Mouse (Mus musculus): ENCODE results near the gene Slc39a11. TPM values are rescaled to one million over a fixed set of nuclear protein-coding genes. Genes with fewer than 3 reads are reported as not detected.

The Slc39a11 gene
- total and polyA plus RNA-seq, 2 experiments from 2014 or later: 40.4 to 62.5 TPM

- WGBS: 39% methylated on average over 8 of the region's 8 CpGs
- no peak overlapping the region for H3K27ac ChIP-seq (ENCODE audit: low read depth, low read length)
- H3K4me1 ChIP-seq (ENCODE audit: insufficient read depth, low read length): no peaks in the 10 kb centered on the region
Observed at GRCm38 (mm10) chr11:113294518-113294917, 355.4 kb downstream of the Slc39a11 start.

GRCm38 (mm10) chr11:113292906-113293614, 356.8 kb downstream of the Slc39a11 start:
- no peak overlapping the region for H3K9ac ChIP-seq (replicated peaks; ENCODE audit: low read length, poor library complexity, severe bottlenecking)
- H3K36me3 ChIP-seq (ENCODE audit: insufficient read depth, low read length): no peaks in the 10 kb centered on the region
- no peak overlapping the region for H3K27ac ChIP-seq (ENCODE audit: low read depth, low read length)
- H3K9me3 ChIP-seq (ENCODE audit: low read length): no peaks in the 10 kb centered on the region
- H3K4me3 ChIP-seq (ENCODE audit: low read depth, low read length): no peak overlapping the region
- no peak for TF ChIP-seq CTCF (IDR thresholded peaks at IDR 0.05)
- H3K27me3 ChIP-seq (ENCODE audit: insufficient read depth, low read length): no peaks in the 10 kb centered on the region; the same call in 1 of the 2 replicates
- H3K4me1 ChIP-seq (ENCODE audit: insufficient read depth, low read length): no peaks in the 10 kb centered on the region
- ATAC-seq (ENCODE audit: low FRiP score) (no peak), DNase-seq (ENCODE audit: low spot score) (no peak)
- H3K4me2 ChIP-seq (ENCODE audit: low read depth, low read length, poor library complexity, severe bottlenecking): no peak overlapping the region
- WGBS: 79% methylated on average over 13 of the region's 13 CpGs

More at GRCm38 (mm10) chr11:113294518-113294917, 355.4 kb downstream of the Slc39a11 start:
- Histone ChIP-seq H3K9me3 (ENCODE audit: low read length) (no peaks in the 10 kb centered on the region), H3K4me2 (ENCODE audit: low read depth, low read length, poor library complexity, severe bottlenecking) (no peak overlapping the region), H3K36me3 (ENCODE audit: insufficient read depth, low read length) (no peaks in the 10 kb centered on the region), H3K9ac (replicated peaks; ENCODE audit: low read length, poor library complexity, severe bottlenecking) (no peak overlapping the region), H3K27me3 (ENCODE audit: insufficient read depth, low read length) (no peaks in the 10 kb centered on the region; the same call in 1 of the 2 replicates), H3K4me3 (ENCODE audit: low read depth, low read length) (no peak overlapping the region)
- peak; percentile 80 for DNase-seq (ENCODE audit: low spot score)
- ATAC-seq (ENCODE audit: low FRiP score): peak; percentile 79
- no peak for TF ChIP-seq CTCF (IDR thresholded peaks at IDR 0.05)

GRCm38 (mm10) chr11:113291781-113292714, 357.8 kb downstream of the Slc39a11 start:
- Histone ChIP-seq H3K4me1 (ENCODE audit: insufficient read depth, low read length) (no peaks in the 10 kb centered on the region), H3K36me3 (ENCODE audit: insufficient read depth, low read length) (no peaks in the 10 kb centered on the region), H3K4me3 (ENCODE audit: low read depth, low read length) (no peak overlapping the region), H3K9me3 (ENCODE audit: low read length) (no peaks in the 10 kb centered on the region), H3K27me3 (ENCODE audit: insufficient read depth, low read length) (no peaks in the 10 kb centered on the region; the same call in 1 of the 2 replicates), H3K4me2 (ENCODE audit: low read depth, low read length, poor library complexity, severe bottlenecking) (no peak overlapping the region), H3K9ac (replicated peaks; ENCODE audit: low read length, poor library complexity, severe bottlenecking) (no peak overlapping the region), H3K27ac (ENCODE audit: low read depth, low read length) (no peak overlapping the region)
- no peak for ATAC-seq (ENCODE audit: low FRiP score)
- DNase-seq (ENCODE audit: low spot score): peak; percentile 61
- 56% methylated on average over 17 of the region's 17 CpGs for WGBS
- TF ChIP-seq CTCF (IDR thresholded peaks at IDR 0.05): no peak

GRCm38 (mm10) chr11:113290911-113291310, 359.0 kb downstream of the Slc39a11 start:
- ATAC-seq (ENCODE audit: low FRiP score): no peak
- Histone ChIP-seq H3K4me2 (ENCODE audit: low read depth, low read length, poor library complexity, severe bottlenecking) (no peak overlapping the region), H3K9ac (replicated peaks; ENCODE audit: low read length, poor library complexity, severe bottlenecking) (no peak overlapping the region), H3K27me3 (ENCODE audit: insufficient read depth, low read length) (no peaks in the 10 kb centered on the region; the same call in 1 of the 2 replicates), H3K9me3 (ENCODE audit: low read length) (no peaks in the 10 kb centered on the region), H3K36me3 (ENCODE audit: insufficient read depth, low read length) (no peaks in the 10 kb centered on the region), H3K27ac (ENCODE audit: low read depth, low read length) (no peak overlapping the region), H3K4me3 (ENCODE audit: low read depth, low read length) (no peak overlapping the region), H3K4me1 (ENCODE audit: insufficient read depth, low read length) (no peaks in the 10 kb centered on the region)
- no peak for DNase-seq (ENCODE audit: low spot score)
- WGBS: 85% methylated on average over 14 of the region's 14 CpGs
- no peak for TF ChIP-seq CTCF (IDR thresholded peaks at IDR 0.05)

GRCm38 (mm10) chr11:113284951-113285741, 364.7 kb downstream of the Slc39a11 start:
- Histone ChIP-seq H3K36me3 (ENCODE audit: insufficient read depth, low read length) (no peaks in the 10 kb centered on the region), H3K4me2 (ENCODE audit: low read depth, low read length, poor library complexity, severe bottlenecking) (peak overlapping the region; percentile 15; the same call in 1 of the 2 replicates), H3K9ac (replicated peaks; ENCODE audit: low read length, poor library complexity, severe bottlenecking) (no peak overlapping the region), H3K9me3 (ENCODE audit: low read length) (no peaks in the 10 kb centered on the region), H3K27me3 (ENCODE audit: insufficient read depth, low read length) (0 out of 2 replicates have a peak, but pooled peaks cover 3% of the 10 kb centered on the region), H3K4me1 (ENCODE audit: insufficient read depth, low read length) (no peaks in the 10 kb centered on the region), H3K4me3 (ENCODE audit: low read depth, low read length) (no peak overlapping the region), H3K27ac (ENCODE audit: low read depth, low read length) (no peak overlapping the region)
- 64% methylated on average over 27 of the region's 27 CpGs for WGBS
- no peak for TF ChIP-seq CTCF (IDR thresholded peaks at IDR 0.05)
- ATAC-seq (ENCODE audit: low FRiP score) (no peak), DNase-seq (ENCODE audit: low spot score) (peak; percentile 24)

All from midbrain, postnatal 0 days (tissue).